Mouse (Mus musculus) layer of hippocampus, postnatal 25 days (tissue): ENCODE data around the gene Vangl2. TPM values are rescaled to one million over a fixed set of nuclear protein-coding genes. Genes with fewer than 3 reads are reported as not detected.

Source experiments
- DNase-seq, 2 experiments: peaks; one replicate each; pipeline ENCODE4 v3.0.0; 2022; ENCODE audit warnings: mixed read lengths in 2 of 2, low spot score in 1 of 2; ENCODE audit errors: extremely low spot score in 1 of 2
- total RNA-seq, 2 experiments: library from RNA; stranded (reverse); gene quantifications; 2 replicates each; pipeline ENCODE4 v1.2.3; 2021

Gene Vangl2
- 10 to 100 TPM; 15.9 to 18.3 TPM for total RNA-seq

- no peak for DNase-seq
Observed at GRCm38 (mm10) chr1:172028394-172029275, at the start of gene Vangl2. Gene Vangl2, minus strand, starts transcription at chr1:172028444.

GRCm38 (mm10) chr1:172077981-172078380 lies 49.7 kb upstream of the Vangl2 start:
- DNase-seq, result no peak

GRCm38 (mm10) chr1:172072604-172073003 lies 44.4 kb upstream of the Vangl2 start:
- DNase-seq, result no peak

- DNase-seq, result no peak
Observed at GRCm38 (mm10) chr1:172071556-172071955, 43.3 kb upstream of the Vangl2 start.

- DNase-seq, result no peak
Observed at GRCm38 (mm10) chr1:172070227-172070626, 42.0 kb upstream of the Vangl2 start.

GRCm38 (mm10) chr1:172064613-172065141 lies 36.4 kb upstream of the Vangl2 start:
- peak in 1 of 2 experiments; percentile 24 for DNase-seq

- DNase-seq, result no peak
Observed at GRCm38 (mm10) chr1:172063291-172064023, 35.2 kb upstream of the Vangl2 start.

- DNase-seq, result no peak
Observed at GRCm38 (mm10) chr1:172062101-172062500, 33.9 kb upstream of the Vangl2 start.

GRCm38 (mm10) chr1:172061217-172061616 lies 33.0 kb upstream of the Vangl2 start:
- DNase-seq, result no peak

GRCm38 (mm10) chr1:172060659-172061058 lies 32.4 kb upstream of the Vangl2 start:
- DNase-seq, result no peak

- no peak for DNase-seq
Observed at GRCm38 (mm10) chr1:172058874-172059273, 30.6 kb upstream of the Vangl2 start.

GRCm38 (mm10) chr1:172058321-172058720 lies 30.1 kb upstream of the Vangl2 start:
- DNase-seq, result no peak

- no peak for DNase-seq
Observed at GRCm38 (mm10) chr1:172057491-172057921, 29.3 kb upstream of the Vangl2 start, which contains the start of gene Nhlh1. Gene Nhlh1, minus strand, starts transcription at chr1:172057573.

GRCm38 (mm10) chr1:172056251-172056650 lies 28.0 kb upstream of the Vangl2 start:
- DNase-seq, result no peak

- DNase-seq, result no peak
Observed at GRCm38 (mm10) chr1:172053541-172054440, 25.5 kb upstream of the Vangl2 start.

GRCm38 (mm10) chr1:172052766-172053279 lies 24.6 kb upstream of the Vangl2 start:
- DNase-seq, result no peak

GRCm38 (mm10) chr1:172049131-172049782 lies 21.0 kb upstream of the Vangl2 start:
- no peak for DNase-seq

GRCm38 (mm10) chr1:172048241-172048734 lies 20.0 kb upstream of the Vangl2 start:
- DNase-seq, result no peak

- DNase-seq, result peak; percentile 72 to 80
Observed at GRCm38 (mm10) chr1:172046938-172047337, 18.7 kb upstream of the Vangl2 start.
